Mouse (Mus musculus): Measurements from ENCODE around the gene Med12l.

- TF ChIP-seq POLR2A (IDR thresholded peaks at IDR 0.05; ENCODE audit: extremely low read depth, insufficient read depth, low read length), result no peak
- no peak for TF ChIP-seq CTCF (IDR thresholded peaks at IDR 0.05; ENCODE audit: low read depth, low read length)
These were observed 169.0 kb downstream of the Med12l start for GRCm38 (mm10) chr3:59174426-59175154.

Data from liver, adult 2 months (tissue).